Mouse (Mus musculus): ENCODE measurements at regions not wholly inside any gene's neighbourhood (a gene's known extent, or its start where the extent isn't known, plus 50 kb on each side); places are given as distances from the start of the nearest gene placed in this dataset.
"Not testable (repeated sequence)": the region's sequence is repeated elsewhere in the genome, so short reads cannot be mapped to it uniquely, and the experiment has no call there.

DNA sequence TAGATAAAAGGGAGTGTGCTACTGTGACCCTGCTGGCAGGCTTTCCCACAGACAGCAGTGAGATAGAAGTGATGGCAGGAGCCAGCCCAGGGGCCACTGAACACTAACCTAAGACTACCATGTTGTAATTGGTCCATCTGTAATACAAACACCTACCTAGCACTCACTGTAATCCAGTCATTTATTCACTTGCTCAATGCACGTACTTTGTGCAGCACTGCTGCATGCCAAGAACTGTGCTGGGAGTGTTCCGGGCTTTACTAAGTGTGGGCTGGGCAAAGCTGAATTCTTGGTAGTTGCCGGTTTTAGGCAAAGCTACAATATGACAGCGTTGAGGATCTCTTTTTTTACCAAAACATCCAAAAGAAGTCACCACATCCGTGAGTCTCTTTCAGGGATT is 172.1 kb downstream of the Srek1 start:
- Histone ChIP-seq H3K4me3 (no peak overlapping the region), H3K27me3 (ENCODE audit: poor library complexity, severe bottlenecking) (no peaks in the 10 kb centered on the region), H3K27ac (no peak overlapping the region), H3K36me3 (replicated peaks) (no peaks in the 10 kb centered on the region), H3K4me1 (peaks cover 6% of the 10 kb centered on the region; the same call in 1 of the 2 replicates), H3K9me3 (no peaks in the 10 kb centered on the region)
- 92% methylated on average over 5 of the region's 5 CpGs for WGBS
- no peak for DNase-seq (ENCODE audit: extremely low spot score, low spot score)

DNA sequence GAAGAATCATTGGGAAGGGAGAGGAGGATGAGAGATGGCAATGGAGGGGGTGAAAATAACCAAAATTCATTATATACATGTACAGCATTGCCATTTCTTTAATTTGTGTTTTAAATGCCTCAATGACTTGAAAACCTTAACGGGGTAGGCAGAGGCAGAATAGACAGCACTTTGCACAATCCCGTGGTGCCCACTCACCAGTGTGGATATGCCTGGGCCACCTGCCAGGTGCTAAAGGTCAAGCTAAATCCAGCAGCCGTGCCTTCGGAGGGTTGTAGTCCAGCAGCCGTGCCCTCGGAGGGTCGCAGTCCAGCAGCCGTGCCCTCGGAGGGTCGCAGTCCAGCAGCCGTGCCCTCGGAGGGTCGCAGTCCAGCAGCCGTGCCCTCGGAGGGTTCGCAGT is 182.0 kb downstream of the Srek1 start:
- WGBS = 89% methylated on average over 16 of the region's 16 CpGs

DNA sequence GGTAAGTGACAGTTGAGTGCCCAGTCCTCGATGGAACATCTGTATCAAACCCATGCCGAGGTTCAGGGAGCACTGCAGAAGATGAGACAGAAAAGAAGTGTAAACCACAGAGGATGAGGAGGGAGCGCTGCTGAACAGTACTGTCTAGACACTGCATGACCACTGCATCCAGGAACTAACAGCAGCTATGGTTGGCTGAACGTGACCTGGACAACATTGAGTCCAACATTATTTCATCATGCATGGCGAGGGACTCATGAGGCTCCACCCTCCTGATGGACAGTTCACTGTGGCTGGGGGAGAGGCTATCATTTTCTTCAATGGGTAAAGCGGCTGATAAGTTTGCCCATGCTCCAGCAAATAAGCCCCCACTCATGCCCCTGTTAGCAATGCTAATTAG is 182.5 kb downstream of the Srek1 start:
- WGBS = 90% methylated on average over 6 of the region's 6 CpGs

More for the DNA sequence above, 182.0 kb downstream of the Srek1 start:
- Histone ChIP-seq H3K4me3 (no peak overlapping the region), H3K27ac (no peak overlapping the region), H3K9me3 (no peaks in the 10 kb centered on the region), H3K27me3 (ENCODE audit: poor library complexity, severe bottlenecking) (no peaks in the 10 kb centered on the region), H3K36me3 (replicated peaks) (no peaks in the 10 kb centered on the region), H3K4me1 (no peaks in the 10 kb centered on the region)
- no peak for DNase-seq (ENCODE audit: extremely low spot score, low spot score)

DNA sequence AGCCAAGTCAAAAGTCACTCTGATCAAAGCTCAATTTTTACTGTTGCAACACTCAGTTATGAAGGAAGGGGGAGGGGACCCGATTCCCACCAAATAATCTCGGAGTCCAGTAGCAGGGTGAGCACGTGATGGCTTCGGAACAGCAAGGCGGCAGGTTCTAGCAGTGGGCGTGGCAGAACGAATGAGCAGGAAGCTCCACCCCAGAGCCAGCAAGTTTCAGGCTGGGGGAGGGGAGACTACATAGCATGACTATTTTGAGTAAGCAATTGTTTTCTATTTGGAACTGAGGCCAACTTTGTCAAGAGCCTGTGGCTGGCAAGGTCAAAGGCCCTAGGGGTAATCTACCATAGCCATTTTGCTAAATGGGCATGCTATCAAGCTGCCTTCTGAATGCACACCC is 183.0 kb downstream of the Srek1 start:
- not testable (repeated sequence) for H3K4me3 ChIP-seq; H3K27me3 ChIP-seq (ENCODE audit: poor library complexity, severe bottlenecking); DNase-seq (ENCODE audit: extremely low spot score, low spot score); H3K36me3 ChIP-seq (replicated peaks); H3K9me3 ChIP-seq; H3K4me1 ChIP-seq; H3K27ac ChIP-seq
- 80% methylated on average over 7 of the region's 7 CpGs for WGBS

More for the DNA sequence above, 182.5 kb downstream of the Srek1 start:
- no peak overlapping the region for H3K4me3 ChIP-seq
- H3K27me3 ChIP-seq (ENCODE audit: poor library complexity, severe bottlenecking) = no peaks in the 10 kb centered on the region
- no peak for DNase-seq (ENCODE audit: extremely low spot score, low spot score)
- H3K4me1 ChIP-seq = no peaks in the 10 kb centered on the region
- no peak overlapping the region for H3K27ac ChIP-seq
- H3K9me3 ChIP-seq = no peaks in the 10 kb centered on the region
- no peaks in the 10 kb centered on the region for H3K36me3 ChIP-seq (replicated peaks)

DNA sequence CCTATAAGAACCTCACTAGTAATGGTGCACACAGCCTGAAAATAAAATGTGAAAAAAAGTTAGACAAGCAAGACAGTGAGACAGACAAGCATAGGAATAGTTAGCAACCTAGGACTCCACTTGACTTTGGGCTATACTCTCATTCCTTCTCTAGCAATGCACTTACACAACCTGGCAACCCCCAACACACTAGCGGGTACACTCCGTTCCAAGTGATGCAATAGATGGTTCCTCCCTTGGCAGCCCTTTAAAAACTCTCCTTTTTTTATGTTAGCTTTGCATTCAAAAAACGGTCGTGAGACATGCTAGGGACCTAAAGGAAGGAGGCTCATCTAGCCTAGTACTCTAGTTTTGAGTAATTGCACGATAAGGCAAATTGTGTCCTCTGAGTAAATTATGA is 184.8 kb downstream of the Srek1 start:
- 92% methylated on average over 5 of the region's 5 CpGs for WGBS
- H3K4me3 ChIP-seq = no peak overlapping the region

DNA sequence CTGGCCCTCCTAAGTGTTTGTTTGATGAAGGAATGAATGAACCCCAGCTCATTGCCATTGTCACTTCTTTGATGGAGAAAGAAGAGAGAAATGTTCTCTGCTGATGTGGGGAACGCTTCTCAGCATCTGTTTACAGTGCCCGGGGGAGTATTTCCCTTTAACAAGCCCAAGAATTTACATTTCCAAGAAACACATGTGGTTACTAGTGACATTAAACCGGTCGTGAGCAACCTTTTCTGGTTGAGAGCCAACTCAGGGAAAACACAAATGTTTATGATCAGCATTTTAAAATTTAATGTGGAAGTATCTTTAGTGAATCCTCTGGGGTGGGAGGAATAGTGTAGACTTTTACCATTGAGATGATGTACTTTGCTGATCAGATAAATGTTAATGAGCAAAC is 197.6 kb downstream of the Srek1 start:
- Histone ChIP-seq H3K36me3 (replicated peaks) (no peaks in the 10 kb centered on the region), H3K27me3 (ENCODE audit: poor library complexity, severe bottlenecking) (no peaks in the 10 kb centered on the region), H3K4me1 (no peaks in the 10 kb centered on the region), H3K9me3 (no peaks in the 10 kb centered on the region), H3K27ac (no peak overlapping the region), H3K4me3 (no peak overlapping the region)
- WGBS = 73% methylated on average over 4 of the region's 4 CpGs
- DNase-seq (ENCODE audit: extremely low spot score, low spot score) = no peak

More for the DNA sequence above, 184.8 kb downstream of the Srek1 start:
- DNase-seq (ENCODE audit: extremely low spot score, low spot score) = no peak
- Histone ChIP-seq H3K36me3 (replicated peaks) (no peaks in the 10 kb centered on the region), H3K9me3 (no peaks in the 10 kb centered on the region), H3K27me3 (ENCODE audit: poor library complexity, severe bottlenecking) (no peaks in the 10 kb centered on the region), H3K4me1 (no peaks in the 10 kb centered on the region), H3K27ac (no peak overlapping the region)

DNA sequence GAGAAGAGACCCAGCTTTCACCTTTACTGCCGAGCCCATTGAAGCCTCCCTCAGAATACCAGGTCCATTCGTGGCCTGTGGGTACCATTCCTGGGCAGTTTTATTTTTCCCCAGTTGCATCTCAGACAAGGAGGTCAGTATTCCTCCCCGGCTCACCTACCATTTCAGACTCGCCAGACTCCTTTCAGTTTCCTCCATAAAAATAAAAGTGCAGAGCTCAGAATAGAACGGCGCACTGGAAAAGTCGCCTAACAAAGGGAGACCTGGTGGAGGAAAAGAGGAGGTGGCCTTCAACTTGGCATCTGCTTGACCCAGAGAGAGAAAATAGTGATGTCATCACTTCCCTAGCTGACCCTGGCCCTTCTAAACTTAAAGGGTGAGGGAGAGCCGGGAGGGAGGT is 209.7 kb downstream of the Srek1 start:
- Histone ChIP-seq H3K9me3 (no peaks in the 10 kb centered on the region), H3K27me3 (ENCODE audit: poor library complexity, severe bottlenecking) (no peaks in the 10 kb centered on the region), H3K27ac (no peak overlapping the region), H3K4me1 (no peaks in the 10 kb centered on the region), H3K4me3 (no peak overlapping the region), H3K36me3 (replicated peaks) (no peaks in the 10 kb centered on the region)
- no peak for DNase-seq (ENCODE audit: extremely low spot score, low spot score)
- WGBS = 85% methylated on average over 8 of the region's 8 CpGs

DNA sequence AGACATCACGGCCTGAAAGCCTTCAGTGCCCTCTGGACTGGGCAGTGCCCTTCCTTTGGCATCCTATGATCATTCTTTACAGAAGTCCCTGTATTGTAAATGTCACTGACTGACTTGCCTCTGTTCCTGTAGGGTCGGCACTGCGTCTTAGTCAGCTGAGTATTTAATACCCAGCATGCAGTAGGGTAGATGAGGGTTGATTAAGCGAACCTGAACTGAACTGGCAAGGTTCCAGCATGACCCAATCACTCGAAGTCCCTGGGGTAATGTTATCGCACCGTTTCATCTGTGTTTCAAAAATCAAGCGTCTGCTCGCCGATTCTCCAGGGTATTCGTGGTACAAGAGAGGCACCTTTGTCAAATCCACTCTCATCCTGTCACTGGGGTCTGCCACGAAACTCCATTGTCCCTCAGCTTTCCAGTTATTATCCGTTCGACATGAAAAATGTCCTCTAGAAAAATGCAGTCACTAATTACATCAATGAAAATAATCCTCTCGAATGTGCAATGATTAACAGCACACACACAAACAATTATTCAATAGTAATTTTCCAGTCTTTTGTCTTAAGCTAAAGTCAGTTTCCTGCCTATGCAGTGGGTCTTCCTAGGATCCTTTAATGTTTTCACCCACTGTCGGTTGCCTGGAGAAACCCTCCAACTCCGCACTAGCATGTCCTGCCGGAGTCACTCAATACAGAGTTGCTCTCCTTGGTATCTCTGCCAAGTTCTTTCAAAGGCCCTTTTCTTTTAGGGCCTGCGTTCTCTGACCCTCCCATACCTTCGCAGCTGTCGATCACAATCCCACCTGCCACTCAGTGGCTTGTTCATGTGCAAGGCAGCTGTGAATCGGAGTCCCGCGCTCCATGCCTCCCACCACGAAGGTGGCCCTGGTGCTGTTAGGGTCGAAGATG is 212.4 kb downstream of the Srek1 start:
- WGBS = 94% methylated on average over 26 of the region's 26 CpGs
- H3K36me3 ChIP-seq (replicated peaks) = no peaks in the 10 kb centered on the region
- no peaks in the 10 kb centered on the region for H3K9me3 ChIP-seq
- H3K4me3 ChIP-seq = no peak overlapping the region
- no peak overlapping the region for H3K27ac ChIP-seq
- no peaks in the 10 kb centered on the region for H3K4me1 ChIP-seq
- no peak for DNase-seq (ENCODE audit: extremely low spot score, low spot score)
- no peaks in the 10 kb centered on the region for H3K27me3 ChIP-seq (ENCODE audit: poor library complexity, severe bottlenecking)

DNA sequence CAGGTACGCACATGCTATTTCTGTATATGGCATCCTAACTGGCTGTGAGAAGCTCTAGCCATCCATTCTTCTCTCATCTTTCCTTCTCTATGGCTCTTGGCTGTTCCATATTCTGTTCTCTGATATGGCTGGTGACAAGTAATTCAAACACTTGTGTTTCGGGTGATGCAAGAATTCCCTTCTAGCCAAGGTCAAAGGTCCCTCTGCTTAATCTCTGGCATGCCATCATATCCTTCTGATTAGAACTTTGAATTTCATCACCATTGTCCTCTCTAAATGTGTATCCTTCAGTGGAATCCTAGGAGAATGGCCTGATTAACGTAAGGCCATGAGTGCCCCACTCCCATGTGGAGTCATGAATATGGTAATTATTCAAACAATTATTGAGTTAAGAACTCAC is 215.5 kb downstream of the Srek1 start:
- DNase-seq (ENCODE audit: extremely low spot score, low spot score) = no peak

DNA sequence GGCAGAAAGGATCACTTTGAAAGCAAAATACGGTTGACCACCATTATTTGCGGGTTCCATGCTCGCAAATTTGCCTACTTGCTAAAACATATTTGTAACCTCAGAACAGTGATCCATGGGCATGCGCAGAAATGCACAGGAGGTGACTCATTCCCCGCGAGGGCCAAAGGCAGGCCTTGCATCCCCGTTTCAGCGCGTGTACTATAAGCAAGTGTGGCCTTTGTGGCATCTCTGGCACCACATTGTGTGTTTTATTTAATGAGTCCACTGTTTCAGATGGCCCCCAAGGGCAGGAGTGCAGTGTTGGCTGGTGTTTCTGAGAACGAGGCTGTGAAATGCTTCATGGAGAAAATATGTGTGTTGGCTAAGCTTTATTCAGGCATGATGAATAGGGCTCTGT is 205.3 kb upstream of the Mast4 start:
- 91% methylated on average over 10 of the region's 10 CpGs for WGBS
- DNase-seq (ENCODE audit: extremely low spot score, low spot score) = no peak
- Histone ChIP-seq H3K4me1 (no peaks in the 10 kb centered on the region), H3K36me3 (replicated peaks) (no peaks in the 10 kb centered on the region), H3K27ac (no peak overlapping the region), H3K9me3 (no peaks in the 10 kb centered on the region), H3K4me3 (no peak overlapping the region), H3K27me3 (ENCODE audit: poor library complexity, severe bottlenecking) (no peaks in the 10 kb centered on the region)

More for the DNA sequence above, 215.5 kb downstream of the Srek1 start:
- Histone ChIP-seq H3K36me3 (replicated peaks) (no peaks in the 10 kb centered on the region), H3K4me3 (no peak overlapping the region), H3K27ac (no peak overlapping the region), H3K27me3 (ENCODE audit: poor library complexity, severe bottlenecking) (no peaks in the 10 kb centered on the region), H3K9me3 (no peaks in the 10 kb centered on the region), H3K4me1 (no peaks in the 10 kb centered on the region)
- 81% methylated on average over 3 of the region's 3 CpGs for WGBS

DNA sequence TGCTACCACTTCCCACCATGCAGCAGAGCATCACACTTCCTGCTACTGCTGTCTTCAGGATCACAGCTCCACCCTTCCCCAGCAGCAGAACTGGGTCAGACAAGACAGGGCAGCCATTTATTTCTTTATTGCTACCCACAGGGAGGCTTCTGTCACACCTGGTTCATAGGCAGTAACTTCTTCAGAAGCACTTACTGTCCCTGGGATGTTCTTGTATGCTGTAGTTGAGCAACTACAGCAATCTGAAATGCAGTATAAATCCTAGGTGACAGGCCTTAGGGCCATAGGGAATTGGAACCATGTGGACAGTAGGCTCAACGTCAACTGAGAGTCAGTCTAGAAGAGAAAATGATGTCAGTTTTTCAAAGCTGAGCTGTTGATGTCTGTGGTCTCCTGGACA is 179.5 kb upstream of the Mast4 start:
- WGBS = 88% methylated on average over 1 of the region's 1 CpGs
- Histone ChIP-seq H3K36me3 (replicated peaks) (no peaks in the 10 kb centered on the region), H3K27me3 (ENCODE audit: poor library complexity, severe bottlenecking) (no peaks in the 10 kb centered on the region), H3K27ac (no peak overlapping the region), H3K4me1 (no peaks in the 10 kb centered on the region), H3K4me3 (no peak overlapping the region), H3K9me3 (no peaks in the 10 kb centered on the region)
- DNase-seq (ENCODE audit: extremely low spot score, low spot score) = no peak

DNA sequence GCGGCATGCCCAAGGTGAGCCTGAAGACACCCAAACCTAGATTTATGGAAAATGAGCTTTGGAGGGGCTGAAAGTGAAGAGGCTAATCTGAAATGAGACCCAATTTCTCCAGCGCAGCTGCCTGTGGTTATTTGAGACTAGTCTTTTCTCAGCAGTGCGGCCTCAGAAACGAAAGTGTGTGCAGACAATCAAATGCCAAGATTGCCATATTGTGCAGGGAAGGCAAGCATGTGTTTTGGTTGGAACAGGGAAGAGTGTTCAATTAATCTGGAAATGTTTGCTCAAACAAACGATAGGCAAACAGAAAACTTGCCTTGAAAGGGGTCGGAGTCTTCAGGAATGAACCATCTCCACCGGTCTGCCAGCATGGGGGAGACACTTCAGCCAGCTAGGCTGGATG is 178.2 kb upstream of the Mast4 start:
- 92% methylated on average over 7 of the region's 7 CpGs for WGBS
- H3K4me3 ChIP-seq = no peak overlapping the region
- no peak for DNase-seq (ENCODE audit: extremely low spot score, low spot score)
- H3K36me3 ChIP-seq (replicated peaks) = no peaks in the 10 kb centered on the region
- H3K4me1 ChIP-seq = no peaks in the 10 kb centered on the region
- no peak overlapping the region for H3K27ac ChIP-seq
- H3K27me3 ChIP-seq (ENCODE audit: poor library complexity, severe bottlenecking) = no peaks in the 10 kb centered on the region
- H3K9me3 ChIP-seq = no peaks in the 10 kb centered on the region

DNA sequence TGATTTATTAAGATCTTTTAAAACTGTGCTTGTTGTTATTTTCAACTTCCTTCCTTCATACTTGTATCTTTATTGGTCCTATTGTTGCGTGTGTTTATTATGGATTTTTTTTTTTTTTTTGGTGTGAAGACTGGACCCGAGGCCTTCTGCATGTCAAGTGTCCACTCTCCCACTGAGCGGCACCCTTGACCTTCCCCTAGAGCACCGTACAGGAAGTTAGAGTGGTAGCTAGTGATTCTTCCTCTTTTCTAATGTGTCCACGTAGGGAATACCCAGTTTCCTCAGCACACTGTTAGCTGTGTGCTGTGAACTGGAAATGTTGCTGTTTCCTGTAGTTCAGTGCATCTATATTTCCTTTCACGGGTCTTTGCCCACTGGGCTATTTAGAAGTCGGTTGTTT is 170.7 kb upstream of the Mast4 start:
- H3K27ac ChIP-seq = no peak overlapping the region
- no peak overlapping the region for H3K4me3 ChIP-seq
- no peaks in the 10 kb centered on the region for H3K27me3 ChIP-seq (ENCODE audit: poor library complexity, severe bottlenecking)
- DNase-seq (ENCODE audit: extremely low spot score, low spot score) = no peak
- H3K9me3 ChIP-seq = no peaks in the 10 kb centered on the region
- WGBS = 89% methylated on average over 7 of the region's 7 CpGs
- no peaks in the 10 kb centered on the region for H3K4me1 ChIP-seq
- H3K36me3 ChIP-seq (replicated peaks) = no peaks in the 10 kb centered on the region
